ENCODE assay signal across 11 mouse cellular contexts in the genomic region with DNA sequence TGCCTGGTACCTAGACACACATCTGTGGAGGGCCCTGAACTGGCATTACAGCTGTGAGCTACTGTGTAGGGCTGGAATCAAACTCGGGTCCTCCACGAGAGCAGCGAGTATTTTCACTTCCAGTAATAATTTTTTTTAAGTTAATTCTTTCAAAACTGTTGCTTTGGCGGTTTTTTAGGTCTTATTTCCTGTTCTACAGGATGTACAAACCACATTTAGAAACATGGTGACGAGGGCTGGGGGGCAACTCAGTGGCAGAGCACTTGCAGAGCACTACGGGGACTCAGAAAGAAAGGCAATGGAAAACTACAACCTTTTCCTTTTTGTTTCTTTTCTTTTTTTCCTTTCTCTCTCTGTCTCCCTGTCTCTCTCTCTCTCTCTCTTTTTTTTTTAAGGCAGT. TPM values are rescaled to one million over a fixed set of nuclear protein-coding genes. Genes with fewer than 3 reads are reported as not detected.
DNase-seq lines count a peak whose midpoint lies in the region; ATAC-seq lines count a peak whose summit lies in the region.
"Had no signal": no experiment of that assay in that cellular context is flagged by ENCODE, and none has a peak within 500 bp of the region (broad histone marks: within the 10 kb centered on the region; RNA-seq: fewer than 3 reads in every experiment).

No protein-coding gene starts in this region.

- no peaks in the 10 kb centered on the region for H3K27me3 ChIP-seq in hindbrain, embryonic 11.5 days (ENCODE audit: control insufficient read depth, insufficient read depth, low read length)
- H3K27me3 ChIP-seq: forebrain, embryonic 15.5 days; neural tube, embryonic 12.5 days had no signal

- H3K27ac ChIP-seq in hindbrain, embryonic 11.5 days (ENCODE audit: low read depth, low read length) = no peak overlapping the region
- H3K27ac ChIP-seq: forebrain, embryonic 15.5 days; kidney, postnatal 0 days; neural tube, embryonic 12.5 days had no signal

- no peak overlapping the region for H3K4me3 ChIP-seq in hindbrain, embryonic 11.5 days (ENCODE audit: low read depth, low read length)
- H3K4me3 ChIP-seq: forebrain, embryonic 15.5 days; neural tube, embryonic 12.5 days had no signal

- no peaks in the 10 kb centered on the region for H3K36me3 ChIP-seq in hindbrain, embryonic 11.5 days (ENCODE audit: control insufficient read depth, insufficient read depth, low read length)
- H3K36me3 ChIP-seq: forebrain, embryonic 15.5 days; neural tube, embryonic 12.5 days had no signal

- WGBS in hindbrain, embryonic 11.5 days = 87% methylated on average over 6 of the region's 6 CpGs

- H3K4me2 ChIP-seq in hindbrain, embryonic 11.5 days (replicated peaks; ENCODE audit: low read depth, low read length) = no peak overlapping the region
- H3K4me2 ChIP-seq: forebrain, embryonic 15.5 days; neural tube, embryonic 12.5 days had no signal

- peaks cover 1% of the 10 kb centered on the region; the same call in 1 of the 2 replicates for H3K4me1 ChIP-seq in hindbrain, embryonic 11.5 days (replicated peaks; ENCODE audit: control insufficient read depth, insufficient read depth, low read length)

- no peak overlapping the region for H3K9ac ChIP-seq in hindbrain, embryonic 11.5 days (ENCODE audit: low read depth, low read length)
- H3K9ac ChIP-seq: forebrain, embryonic 15.5 days; neural tube, embryonic 12.5 days had no signal

- H3K9me3 ChIP-seq in hindbrain, embryonic 11.5 days (ENCODE audit: control insufficient read depth, low read length) = no peaks in the 10 kb centered on the region
- H3K9me3 ChIP-seq: forebrain, embryonic 15.5 days; neural tube, embryonic 12.5 days had no signal

- DNase-seq in spleen, adult 18-20 months = peak; percentile 41 to 55
- DNase-seq in spleen, adult 12 weeks (ENCODE audit: low spot score) = no peak
- DNase-seq in embryo, embryonic 10.5 days (ENCODE audit: low spot score) = no peak
- no peak for DNase-seq in hindbrain, embryonic 11.5 days (ENCODE audit: low spot score)
- no peak for DNase-seq in urinary bladder, adult 2 months (ENCODE audit: low spot score)
- DNase-seq: right cerebral cortex, postnatal 4 days had no signal

- peak; percentile 58 for ATAC-seq in common myeloid progenitor, adult 5-6 weeks (replicated peaks; ENCODE audit: low read depth, poor library complexity, severe bottlenecking)
- ATAC-seq in megakaryocyte progenitor cell, adult 5-6 weeks (replicated peaks; ENCODE audit: poor library complexity) = peak; percentile 33
- no peak for ATAC-seq in hindbrain, embryonic 11.5 days (ENCODE audit: low FRiP score)
- ATAC-seq: forebrain, embryonic 15.5 days had no signal

RNA-seq across cellular contexts. Expression of a gene that starts 7.9 kb away (rescaled TPM):
- 82.3 and 90.9 TPM in 2 replicates for total RNA-seq in common myeloid progenitor, adult 5-6 weeks (2017)
- 76.4 and 79.6 TPM in 2 replicates for total RNA-seq in megakaryocyte progenitor cell, adult 5-6 weeks (2015)
- total RNA-seq in megakaryocyte progenitor cell, adult 5-6 weeks (2017) = 69.2 and 72.6 TPM in 2 replicates
- polyA plus RNA-seq in hindbrain, embryonic 11.5 days (2014; fragmentation: Nextera tagmentation; extraction: Ambion mirVana) = 52.7 and 68.2 TPM in 2 replicates
- 37.9 and 57.1 TPM in 2 replicates for polyA plus RNA-seq in urinary bladder, adult 2 months (2012; rRNA removed)

RNA-seq across cellular contexts. Expression of a gene that starts 28.6 kb away (rescaled TPM):
- total RNA-seq in common myeloid progenitor, adult 5-6 weeks (2017) = 50.3 and 51.8 TPM in 2 replicates
- 33.1 and 49.6 TPM in 2 replicates for total RNA-seq in megakaryocyte progenitor cell, adult 5-6 weeks (2015)
- total RNA-seq in megakaryocyte progenitor cell, adult 5-6 weeks (2017) = 61.1 and 74.1 TPM in 2 replicates
- polyA plus RNA-seq in hindbrain, embryonic 11.5 days (2014; fragmentation: Nextera tagmentation; extraction: Ambion mirVana) = 39.6 and 45.8 TPM in 2 replicates
- 56.0 and 63.5 TPM in 2 replicates for polyA plus RNA-seq in urinary bladder, adult 2 months (2012; rRNA removed)

Comparison
In these comparisons a context has a peak if more than half of its experiments do, and no peak if none do; other contexts are left out.
1. DNase-seq: peak in spleen, adult 18-20 months (2 of 2); none in spleen, adult 12 weeks (single experiment), embryo, embryonic 10.5 days (single experiment), hindbrain, embryonic 11.5 days (single experiment) and urinary bladder, adult 2 months (single experiment).